Mouse (Mus musculus): ENCODE results near the gene Il17c. TPM values are rescaled to one million over a fixed set of nuclear protein-coding genes. Genes with fewer than 3 reads are reported as not detected.

Gene Il17c
- polyA plus RNA-seq (2016; fragmentation: Nextera tagmentation; extraction: Ambion mirVana), result 0.21 TPM in 1 of 2 replicates, not detected in the other

DNA sequence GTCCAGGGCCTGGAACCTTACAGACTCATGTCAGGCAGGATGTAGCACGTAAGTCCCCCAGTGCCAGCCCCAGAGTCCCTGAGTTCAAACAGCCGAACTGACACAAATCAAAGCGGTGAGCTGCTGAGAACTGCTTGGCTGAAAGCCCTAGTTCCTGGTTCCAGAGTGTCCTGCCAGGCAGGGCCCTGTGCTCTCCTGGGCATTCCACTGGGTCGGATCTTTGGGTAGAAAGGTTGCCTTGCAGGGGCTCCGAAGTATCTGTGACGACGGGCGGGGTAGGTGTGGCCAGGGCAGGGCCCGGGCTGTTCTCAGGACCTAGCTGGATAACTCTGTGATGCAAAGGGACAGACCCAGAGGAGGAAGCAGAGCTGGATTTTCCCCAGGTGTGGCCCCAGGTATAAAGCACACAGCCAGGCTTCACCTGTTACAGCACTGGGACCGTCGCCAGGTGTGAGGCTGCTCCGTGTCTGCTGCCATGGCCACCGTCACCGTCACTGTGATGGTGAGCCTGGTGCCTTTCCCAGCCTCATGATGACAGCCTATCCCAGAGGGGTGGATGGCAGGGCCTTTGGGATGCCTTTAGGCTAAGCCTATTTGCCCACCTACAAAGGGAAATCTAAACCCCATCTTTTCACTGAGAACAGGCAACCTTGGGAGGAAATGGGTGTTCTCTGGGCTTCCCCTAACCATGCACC is at the start of gene Il17c:
Gene Il17c (plus strand): TSS at position 645 of the 695 bp plus-strand sequence.
- DNase-seq (ENCODE audit: extremely low spot score, low spot score), result no peak
- 88% methylated on average over 14 of the region's 14 CpGs for WGBS
- H3K4me3 ChIP-seq, result no peak within 1 kb of the TSS
- H3K27ac ChIP-seq, result no peak within 1 kb of the TSS
- no peaks in the 10 kb centered on the region for H3K4me1 ChIP-seq
- no peaks in the 10 kb centered on the region for H3K9me3 ChIP-seq
- peaks cover 37% of the 10 kb centered on the region for H3K36me3 ChIP-seq (replicated peaks)
- H3K27me3 ChIP-seq (ENCODE audit: poor library complexity, severe bottlenecking), result no peaks in the 10 kb centered on the region

GRCm38 (mm10) chr8:122375320-122375719 is 46.5 kb upstream of the Il17c start:
- Histone ChIP-seq H3K27ac (no peak overlapping the region), H3K36me3 (replicated peaks) (peaks cover 26% of the 10 kb centered on the region), H3K9me3 (no peaks in the 10 kb centered on the region), H3K4me3 (peak overlapping the region; percentile 89), H3K27me3 (ENCODE audit: poor library complexity, severe bottlenecking) (no peaks in the 10 kb centered on the region), H3K4me1 (peaks cover 32% of the 10 kb centered on the region)
- DNase-seq (ENCODE audit: extremely low spot score, low spot score), result no peak
- WGBS, result 91% methylated on average over 7 of the region's 7 CpGs

DNA sequence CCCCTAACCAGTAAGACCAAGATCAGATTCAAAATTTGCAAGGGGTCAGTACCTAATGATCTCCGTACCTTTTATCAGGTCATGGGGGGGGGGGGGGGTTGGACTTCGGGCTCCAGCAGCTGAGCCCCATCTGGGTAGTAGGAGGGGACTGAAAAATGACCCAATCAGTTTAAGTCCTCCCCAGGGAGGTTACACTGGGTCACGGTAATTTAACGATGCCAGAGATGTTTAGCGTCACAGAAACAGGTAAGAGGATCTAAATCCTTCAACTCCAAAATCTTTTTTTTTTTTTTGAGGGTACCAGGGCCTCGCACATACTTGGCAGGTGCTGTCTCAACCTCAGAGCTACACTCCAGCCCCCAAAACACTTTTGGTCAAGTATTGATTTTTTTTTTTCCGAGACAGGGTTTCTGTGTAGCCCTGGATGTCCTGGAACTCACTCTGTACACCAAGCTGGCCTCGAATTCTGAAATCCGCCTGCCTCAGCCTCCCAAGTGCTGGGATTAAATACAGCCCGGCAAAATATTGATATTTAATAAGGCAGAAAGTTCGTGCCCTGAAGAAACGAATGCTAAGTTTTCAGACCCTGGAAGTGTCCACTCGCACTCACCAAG is 46.0 kb upstream of the Il17c start:
- WGBS, result 32% methylated on average over 13 of the region's 13 CpGs
- Histone ChIP-seq H3K9me3 (no peaks in the 10 kb centered on the region), H3K36me3 (replicated peaks) (peaks cover 31% of the 10 kb centered on the region), H3K27ac (peak overlapping the region; percentile 96), H3K27me3 (ENCODE audit: poor library complexity, severe bottlenecking) (no peaks in the 10 kb centered on the region), H3K4me3 (peak overlapping the region; percentile 89), H3K4me1 (peaks cover 32% of the 10 kb centered on the region)
- no peak for DNase-seq (ENCODE audit: extremely low spot score, low spot score)

DNA sequence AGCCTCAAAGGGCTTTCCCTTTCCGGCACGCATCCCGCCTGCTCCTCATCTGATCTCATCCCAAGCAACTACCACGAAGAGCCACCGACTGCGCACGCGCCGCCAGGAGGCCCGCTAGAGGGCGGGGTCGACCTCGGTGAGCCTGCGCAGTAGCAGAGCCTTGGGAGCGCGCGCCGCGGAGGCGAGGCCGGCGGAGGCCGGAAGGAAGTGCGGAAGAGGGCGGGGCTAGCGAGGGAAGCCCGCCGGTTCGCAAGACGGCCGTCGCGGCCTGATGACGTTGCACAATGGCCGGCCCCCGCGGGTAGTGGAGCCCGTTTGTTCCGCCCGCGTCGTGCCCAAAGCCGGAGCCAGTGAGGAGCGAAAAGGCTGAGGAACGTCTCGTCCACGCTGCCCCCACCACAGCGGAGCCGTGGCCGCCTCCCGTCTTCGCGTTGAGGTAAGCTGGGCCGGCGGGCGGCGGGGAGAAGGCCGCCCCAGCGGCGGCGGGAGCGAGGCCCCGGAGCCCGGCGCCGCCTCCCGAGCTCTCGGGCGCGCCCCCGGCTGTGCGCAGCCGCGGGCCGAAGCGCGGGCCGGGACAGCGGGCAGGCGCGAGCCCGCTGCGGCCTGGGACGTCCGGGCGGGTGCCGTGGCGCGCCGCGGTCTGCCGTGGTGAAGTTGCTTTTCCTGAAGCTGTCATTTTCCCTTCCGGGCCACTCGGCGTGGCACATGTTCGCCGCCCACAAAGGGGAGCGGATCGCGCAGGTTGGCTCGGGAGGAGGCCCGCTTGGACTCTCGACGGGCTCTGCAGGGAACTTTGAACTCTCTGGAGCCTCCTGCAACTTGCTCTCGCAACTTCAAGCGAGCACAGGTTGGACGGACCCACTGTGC is 45.2 kb upstream of the Il17c start, which contains the start of gene Zc3h18:
Gene Zc3h18 (plus strand): TSS at position 245 of the 867 bp plus-strand sequence.
- Histone ChIP-seq H3K9me3 (no peaks in the 10 kb centered on the region), H3K36me3 (replicated peaks) (peaks cover 39% of the 10 kb centered on the region), H3K4me3 (peak within 1 kb of the TSS; percentile 89), H3K4me1 (peaks cover 32% of the 10 kb centered on the region), H3K27ac (peak within 1 kb of the TSS; percentile 96), H3K27me3 (ENCODE audit: poor library complexity, severe bottlenecking) (no peaks in the 10 kb centered on the region)
- WGBS, result under 1% methylated on average over 107 of the region's 107 CpGs
- peak; percentile 99 for DNase-seq (ENCODE audit: extremely low spot score, low spot score)

DNA sequence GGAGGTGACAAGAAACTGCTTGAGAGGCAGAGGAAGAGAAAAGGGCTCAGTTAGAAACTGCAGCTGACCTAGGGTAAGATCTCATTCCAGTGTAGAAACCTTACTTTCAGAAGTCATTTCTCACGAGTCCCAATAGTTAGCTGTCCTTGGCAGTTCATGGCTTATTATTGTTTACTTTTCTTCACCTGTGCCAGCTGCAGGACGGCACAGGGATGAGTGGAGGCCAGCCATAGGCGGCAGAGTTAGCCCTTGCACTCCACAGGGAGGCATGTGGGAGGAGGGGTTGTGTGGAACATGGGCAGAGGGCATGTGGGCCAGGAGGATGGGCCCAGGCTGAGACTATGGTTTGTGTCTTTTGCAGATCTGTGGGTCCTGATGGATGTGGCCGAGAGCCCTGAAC is 38.8 kb upstream of the Il17c start:
- H3K4me3 ChIP-seq, result no peak overlapping the region
- H3K4me1 ChIP-seq, result peaks cover 6% of the 10 kb centered on the region
- no peak for DNase-seq (ENCODE audit: extremely low spot score, low spot score)
- no peak overlapping the region for H3K27ac ChIP-seq
- H3K9me3 ChIP-seq, result no peaks in the 10 kb centered on the region
- WGBS, result 84% methylated on average over 4 of the region's 4 CpGs
- no peaks in the 10 kb centered on the region for H3K27me3 ChIP-seq (ENCODE audit: poor library complexity, severe bottlenecking)
- peaks cover 98% of the 10 kb centered on the region for H3K36me3 ChIP-seq (replicated peaks)

- WGBS, result 85% methylated on average over 3 of the region's 3 CpGs
- no peak for DNase-seq (ENCODE audit: extremely low spot score, low spot score)
- Histone ChIP-seq H3K4me3 (no peak overlapping the region), H3K9me3 (no peaks in the 10 kb centered on the region), H3K27ac (no peak overlapping the region), H3K4me1 (no peaks in the 10 kb centered on the region), H3K36me3 (replicated peaks) (peaks cover 98% of the 10 kb centered on the region), H3K27me3 (ENCODE audit: poor library complexity, severe bottlenecking) (no peaks in the 10 kb centered on the region)
Observed at GRCm38 (mm10) chr8:122389357-122389756, 32.5 kb upstream of the Il17c start.

DNA sequence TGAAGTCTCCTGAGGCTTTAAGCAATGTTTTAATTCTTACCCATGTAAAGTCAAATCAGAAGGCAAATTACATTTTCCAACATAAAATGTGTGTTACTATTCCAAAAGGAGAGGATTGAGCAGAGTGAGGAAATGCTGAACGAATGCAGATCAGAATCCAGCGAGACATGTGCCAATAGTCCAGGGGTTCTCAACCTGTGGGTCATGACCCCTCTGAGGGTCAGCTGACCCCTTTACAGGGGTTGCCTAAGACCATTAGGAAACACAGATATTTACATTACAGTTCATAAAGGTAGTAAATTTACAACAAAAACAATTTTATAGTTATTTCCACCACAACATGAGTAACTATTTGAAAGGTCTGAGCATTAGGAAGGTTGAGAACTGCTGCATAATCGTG is 31.1 kb upstream of the Il17c start:
- WGBS, result 91% methylated on average over 3 of the region's 3 CpGs
- H3K9me3 ChIP-seq, result no peaks in the 10 kb centered on the region
- no peak for DNase-seq (ENCODE audit: extremely low spot score, low spot score)
- H3K27me3 ChIP-seq (ENCODE audit: poor library complexity, severe bottlenecking), result no peaks in the 10 kb centered on the region
- no peak overlapping the region for H3K27ac ChIP-seq
- H3K4me3 ChIP-seq, result no peak overlapping the region
- peaks cover 98% of the 10 kb centered on the region for H3K36me3 ChIP-seq (replicated peaks)
- no peaks in the 10 kb centered on the region for H3K4me1 ChIP-seq

DNA sequence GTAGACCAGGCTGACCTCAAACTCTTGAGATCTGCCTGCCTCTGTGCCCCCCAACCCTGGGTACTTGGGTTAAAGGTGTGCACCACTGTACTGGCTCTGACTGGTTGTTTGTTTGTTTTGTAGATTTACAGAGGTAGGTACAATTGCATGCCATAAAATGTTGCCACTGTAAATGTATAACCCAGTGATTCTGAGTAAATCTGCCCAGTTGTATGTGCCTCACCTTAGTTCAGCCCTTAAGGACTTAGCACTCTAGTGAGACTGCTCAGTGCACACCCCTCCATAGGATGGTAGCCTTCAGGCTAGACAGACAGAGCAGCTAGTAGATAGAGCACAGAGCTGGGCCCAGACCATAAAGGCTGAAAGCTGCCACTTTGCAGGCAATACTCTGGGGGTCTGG is 28.1 kb upstream of the Il17c start:
- H3K36me3 ChIP-seq (replicated peaks), result peaks cover 93% of the 10 kb centered on the region
- DNase-seq (ENCODE audit: extremely low spot score, low spot score), result no peak
- H3K27ac ChIP-seq, result no peak overlapping the region
- H3K9me3 ChIP-seq, result no peaks in the 10 kb centered on the region
- H3K27me3 ChIP-seq (ENCODE audit: poor library complexity, severe bottlenecking), result no peaks in the 10 kb centered on the region
- H3K4me1 ChIP-seq, result no peaks in the 10 kb centered on the region
- no peak overlapping the region for H3K4me3 ChIP-seq

DNA sequence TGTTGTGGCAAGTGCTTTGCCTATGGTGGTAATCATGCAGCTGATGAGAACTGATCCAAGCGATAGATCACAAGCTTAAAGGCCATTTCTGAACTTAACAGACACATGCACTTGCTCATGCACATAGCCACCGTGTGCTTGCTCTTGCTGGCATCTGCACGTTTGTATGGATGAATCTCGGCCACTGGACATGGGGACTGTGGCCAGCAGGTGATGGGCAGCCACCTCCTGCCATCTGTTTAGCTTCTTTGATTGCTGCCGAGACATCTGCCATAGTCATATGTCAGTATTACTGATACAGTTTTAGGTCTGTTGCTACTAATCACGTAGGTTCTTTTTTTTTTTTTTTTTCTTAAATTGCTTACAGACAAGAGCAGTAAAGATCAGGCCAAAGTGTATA is 26.5 kb upstream of the Il17c start:
- Histone ChIP-seq H3K9me3 (no peaks in the 10 kb centered on the region), H3K27ac (no peak overlapping the region), H3K4me3 (no peak overlapping the region), H3K36me3 (replicated peaks) (peaks cover 93% of the 10 kb centered on the region), H3K4me1 (no peaks in the 10 kb centered on the region), H3K27me3 (ENCODE audit: poor library complexity, severe bottlenecking) (no peaks in the 10 kb centered on the region)
- 94% methylated on average over 6 of the region's 6 CpGs for WGBS
- DNase-seq (ENCODE audit: extremely low spot score, low spot score), result no peak

DNA sequence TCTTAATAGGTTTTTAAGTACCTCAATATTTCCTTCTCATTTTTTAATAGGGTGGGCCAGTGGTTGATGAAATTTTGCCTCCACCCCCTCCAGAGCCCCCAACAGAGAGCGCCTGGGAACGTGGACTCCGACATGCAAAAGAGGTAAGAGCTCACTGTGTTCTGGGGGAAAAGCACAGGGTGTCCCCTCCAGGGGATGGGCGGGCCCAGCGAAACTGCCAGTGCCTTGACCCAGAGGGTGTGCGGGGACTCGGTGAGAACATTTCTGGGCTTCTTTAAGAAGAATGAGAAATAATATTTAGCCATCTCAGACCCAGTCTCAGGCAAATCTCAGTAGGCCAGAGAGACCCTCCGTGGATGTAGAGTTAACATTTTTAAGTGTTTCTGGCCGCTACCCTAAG is 23.6 kb upstream of the Il17c start:
- H3K36me3 ChIP-seq (replicated peaks), result peaks cover 95% of the 10 kb centered on the region

DNA sequence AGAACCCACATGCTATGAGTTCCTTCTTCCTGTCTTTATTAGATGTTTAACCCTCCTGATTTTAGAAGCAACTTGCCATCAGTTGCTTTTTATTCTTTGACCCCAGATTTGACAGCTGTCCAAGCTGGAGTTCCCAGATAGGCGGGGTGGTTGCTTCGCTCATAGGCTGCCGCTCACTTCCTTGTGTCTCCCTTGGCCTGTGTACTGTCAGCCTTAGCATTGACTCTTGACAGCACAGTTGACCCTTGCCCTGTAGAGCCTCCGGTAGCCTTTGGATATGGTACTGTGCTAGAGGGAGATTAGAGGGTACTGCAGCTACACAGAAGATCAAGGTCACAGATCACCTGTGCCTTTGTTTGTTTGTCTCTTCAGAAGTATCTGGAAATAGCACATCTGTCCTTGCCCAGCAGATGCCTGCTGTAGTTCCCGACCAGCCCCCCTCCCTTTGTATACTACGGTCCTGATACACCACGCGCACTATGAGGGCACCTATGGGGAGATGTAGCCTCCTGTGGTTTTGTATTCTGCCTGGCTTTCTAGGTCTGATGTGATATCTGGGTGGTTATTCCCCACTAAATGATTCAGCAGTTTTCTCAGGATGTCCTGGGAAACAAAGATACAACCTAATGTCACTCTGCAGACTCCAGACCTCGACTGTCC is 16.5 kb upstream of the Il17c start:
- Histone ChIP-seq H3K9me3 (no peaks in the 10 kb centered on the region), H3K36me3 (replicated peaks) (peaks cover 99% of the 10 kb centered on the region), H3K27me3 (ENCODE audit: poor library complexity, severe bottlenecking) (no peaks in the 10 kb centered on the region), H3K4me3 (no peak overlapping the region), H3K27ac (no peak overlapping the region), H3K4me1 (no peaks in the 10 kb centered on the region)
- DNase-seq (ENCODE audit: extremely low spot score, low spot score), result no peak
- 94% methylated on average over 9 of the region's 9 CpGs for WGBS

More for the DNA sequence above, 23.6 kb upstream of the Il17c start:
- H3K27me3 ChIP-seq (ENCODE audit: poor library complexity, severe bottlenecking), result no peaks in the 10 kb centered on the region
- no peak for DNase-seq (ENCODE audit: extremely low spot score, low spot score)
- no peak overlapping the region for H3K4me3 ChIP-seq
- no peak overlapping the region for H3K27ac ChIP-seq
- H3K4me1 ChIP-seq, result no peaks in the 10 kb centered on the region
- 95% methylated on average over 9 of the region's 9 CpGs for WGBS
- H3K9me3 ChIP-seq, result no peaks in the 10 kb centered on the region

GRCm38 (mm10) chr8:122407678-122408077 is 14.1 kb upstream of the Il17c start:
- no peaks in the 10 kb centered on the region for H3K9me3 ChIP-seq
- no peaks in the 10 kb centered on the region for H3K27me3 ChIP-seq (ENCODE audit: poor library complexity, severe bottlenecking)
- 97% methylated on average over 7 of the region's 7 CpGs for WGBS
- DNase-seq (ENCODE audit: extremely low spot score, low spot score), result no peak
- H3K4me3 ChIP-seq, result no peak overlapping the region
- no peak overlapping the region for H3K27ac ChIP-seq
- no peaks in the 10 kb centered on the region for H3K4me1 ChIP-seq
- H3K36me3 ChIP-seq (replicated peaks), result peaks cover 99% of the 10 kb centered on the region

Measured in forebrain, embryonic 10.5 days (tissue).